In genomic region chr11:7796373-7796772, GRCm38 (mm10) we compare ENCODE assay signal across 10 mouse cellular contexts.
"Had no signal": no experiment of that assay in that cellular context is flagged by ENCODE, and none has a peak within 500 bp of the region (broad histone marks: within the 10 kb centered on the region; RNA-seq: fewer than 3 reads in every experiment).

No protein-coding gene starts in this region.

- ATAC-seq: liver, embryonic 12.5 days had no signal

- DNase-seq: kidney, postnatal 14 days; layer of hippocampus, adult 9-11 months; liver; lung, adult 18-20 months; lung, postnatal 10 days; lung, postnatal 36 days; midbrain, embryonic 14.5 days; thymus, adult 18-20 months; thymus, postnatal 36 days had no signal
